Mouse (Mus musculus) MEL (cell line): Measurements from ENCODE around the gene Plekho1.

Source experiments
- BHLHE40 ChIP-seq: IDR thresholded peaks from 2 replicates; pipeline ENCODE4 v1.6.1; 2012; ENCODE audit warnings: low read depth, mild to moderate bottlenecking, inconsistent platforms, low read length, improper control_type of control experiment, borderline replicate concordance
- CHD1 ChIP-seq: IDR thresholded peaks from 2 replicates; pipeline ENCODE4 v1.6.1; 2012; ENCODE audit warnings: low read depth, mild to moderate bottlenecking, inconsistent platforms, low read length, improper control_type of control experiment
- CHD2 ChIP-seq: IDR thresholded peaks from 2 replicates; pipeline ENCODE4 v1.6.1; 2011; ENCODE audit warnings: low read length, improper control_type of control experiment
- POLR2AphosphoS5 ChIP-seq: IDR thresholded peaks from 2 replicates; pipeline ENCODE4 v1.6.1; 2012; ENCODE audit warnings: low read depth, borderline replicate concordance, mild to moderate bottlenecking, inconsistent platforms, low read length, moderate library complexity, mixed read lengths
- SIN3A ChIP-seq: IDR thresholded peaks from 2 replicates; pipeline ENCODE4 v1.6.1; 2012; ENCODE audit warnings: low read length, improper control_type of control experiment, inconsistent platforms

- TF ChIP-seq CHD2 = no peak
- TF ChIP-seq BHLHE40 = no peak
- no peak for TF ChIP-seq SIN3A
- TF ChIP-seq POLR2AphosphoS5 = no peak
- no peak for TF ChIP-seq CHD1
These were observed 25.8 kb upstream of the Plekho1 start for GRCm38 (mm10) chr3:96021421-96022128.
